Mouse (Mus musculus): ENCODE results near the gene Irak3. TPM values are rescaled to one million over a fixed set of nuclear protein-coding genes. Genes with fewer than 3 reads are reported as not detected.
"Not testable (repeated sequence)": the region's sequence is repeated elsewhere in the genome, so short reads cannot be mapped to it uniquely, and the experiment has no call there.

Gene Irak3
- polyA plus RNA-seq, 1 experiment = 0.62 TPM

DNA sequence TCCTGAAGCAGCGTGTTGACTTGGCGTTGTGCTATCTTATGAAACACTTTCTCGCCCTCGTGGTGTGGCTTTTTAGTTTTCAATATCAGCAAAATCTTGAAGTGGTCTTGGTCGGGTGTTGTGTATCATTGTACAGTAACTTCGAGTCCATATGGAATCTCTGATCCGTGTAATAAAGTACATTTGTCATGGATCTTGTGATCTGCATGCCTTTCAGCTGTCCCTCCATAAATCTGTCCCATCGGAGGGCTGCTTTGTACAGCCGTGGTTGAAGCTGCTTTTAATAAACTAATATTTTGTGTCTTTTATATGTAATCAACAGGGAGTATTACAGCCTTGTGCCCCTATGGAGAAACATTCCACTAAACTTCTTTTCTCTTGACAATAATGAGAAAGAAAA lies 34.9 kb upstream of the Irak3 start:
- Histone ChIP-seq H3K4me1 (ENCODE audit: control insufficient read depth, insufficient read depth, low read length) (no peaks in the 10 kb centered on the region), H3K27me3 (ENCODE audit: control insufficient read depth, insufficient read depth, low read length) (no peaks in the 10 kb centered on the region), H3K27ac (ENCODE audit: insufficient read depth, low read length) (no peak overlapping the region), H3K4me3 (replicated peaks; ENCODE audit: insufficient read depth, low read depth, low read length) (no peak overlapping the region)
- TF ChIP-seq POLR2A (IDR thresholded peaks at IDR 0.05; ENCODE audit: borderline replicate concordance, insufficient read depth, low read length) = no peak
- TF ChIP-seq CTCF (IDR thresholded peaks at IDR 0.05; ENCODE audit: borderline replicate concordance, insufficient read depth, low read depth, low read length) = no peak
- no peak for DNase-seq
- WGBS = 66% methylated on average over 9 of the region's 9 CpGs

- no peak overlapping the region for H3K4me3 ChIP-seq (replicated peaks; ENCODE audit: insufficient read depth, low read depth, low read length)
- WGBS = 35% methylated on average over 18 of the region's 18 CpGs
- TF ChIP-seq CTCF (IDR thresholded peaks at IDR 0.05; ENCODE audit: borderline replicate concordance, insufficient read depth, low read depth, low read length) (peak; percentile 56; the same call in 1 of the 2 replicates), POLR2A (IDR thresholded peaks at IDR 0.05; ENCODE audit: borderline replicate concordance, insufficient read depth, low read length) (no peak)
- H3K27ac ChIP-seq (ENCODE audit: insufficient read depth, low read length) = no peak overlapping the region
- H3K27me3 ChIP-seq (ENCODE audit: control insufficient read depth, insufficient read depth, low read length) = no peaks in the 10 kb centered on the region
- peak; percentile 21 to 25 for DNase-seq
- no peaks in the 10 kb centered on the region for H3K4me1 ChIP-seq (ENCODE audit: control insufficient read depth, insufficient read depth, low read length)
Measured at GRCm38 (mm10) chr10:120233655-120234367, 31.9 kb upstream of the Irak3 start.

- TF ChIP-seq CTCF (IDR thresholded peaks at IDR 0.05; ENCODE audit: borderline replicate concordance, insufficient read depth, low read depth, low read length) (peak; percentile 63; the same call in 1 of the 2 replicates), POLR2A (IDR thresholded peaks at IDR 0.05; ENCODE audit: borderline replicate concordance, insufficient read depth, low read length) (no peak)
- no peak overlapping the region for H3K4me3 ChIP-seq (replicated peaks; ENCODE audit: insufficient read depth, low read depth, low read length)
- DNase-seq = peak in 1 of 2 experiments; percentile 46
- H3K27me3 ChIP-seq (ENCODE audit: control insufficient read depth, insufficient read depth, low read length) = no peaks in the 10 kb centered on the region
- WGBS = 40% methylated on average over 5 of the region's 5 CpGs
- H3K27ac ChIP-seq (ENCODE audit: insufficient read depth, low read length) = no peak overlapping the region
- H3K4me1 ChIP-seq (ENCODE audit: control insufficient read depth, insufficient read depth, low read length) = no peaks in the 10 kb centered on the region
Measured at GRCm38 (mm10) chr10:120231718-120232117, 29.8 kb upstream of the Irak3 start.

- H3K27me3 ChIP-seq (ENCODE audit: control insufficient read depth, insufficient read depth, low read length) = no peaks in the 10 kb centered on the region
- WGBS = under 1% methylated on average over 57 of the region's 57 CpGs
- H3K27ac ChIP-seq (ENCODE audit: insufficient read depth, low read length) = no peak within 1 kb of the TSS
- peak within 1 kb of the TSS; percentile 82 for H3K4me3 ChIP-seq (replicated peaks; ENCODE audit: insufficient read depth, low read depth, low read length)
- TF ChIP-seq POLR2A (IDR thresholded peaks at IDR 0.05; ENCODE audit: borderline replicate concordance, insufficient read depth, low read length) (peak; percentile 87), CTCF (IDR thresholded peaks at IDR 0.05; ENCODE audit: borderline replicate concordance, insufficient read depth, low read depth, low read length) (no peak)
- DNase-seq = peak; percentile 82 to 83
- H3K4me1 ChIP-seq (ENCODE audit: control insufficient read depth, insufficient read depth, low read length) = no peaks in the 10 kb centered on the region
Measured at GRCm38 (mm10) chr10:120226871-120227661, 25.1 kb upstream of the Irak3 start, which contains the start of gene Llph. Gene Llph, plus strand, starts transcription at chr10:120227070.

GRCm38 (mm10) chr10:120220776-120221175 lies 18.8 kb upstream of the Irak3 start:
- WGBS = 87% methylated on average over 7 of the region's 7 CpGs
- TF ChIP-seq CTCF (IDR thresholded peaks at IDR 0.05; ENCODE audit: borderline replicate concordance, insufficient read depth, low read depth, low read length) = no peak
- TF ChIP-seq POLR2A (IDR thresholded peaks at IDR 0.05; ENCODE audit: borderline replicate concordance, insufficient read depth, low read length) = no peak
- Histone ChIP-seq H3K4me1 (ENCODE audit: control insufficient read depth, insufficient read depth, low read length) (no peaks in the 10 kb centered on the region), H3K27me3 (ENCODE audit: control insufficient read depth, insufficient read depth, low read length) (no peaks in the 10 kb centered on the region), H3K27ac (ENCODE audit: insufficient read depth, low read length) (no peak overlapping the region), H3K4me3 (replicated peaks; ENCODE audit: insufficient read depth, low read depth, low read length) (no peak overlapping the region)
- no peak for DNase-seq

DNA sequence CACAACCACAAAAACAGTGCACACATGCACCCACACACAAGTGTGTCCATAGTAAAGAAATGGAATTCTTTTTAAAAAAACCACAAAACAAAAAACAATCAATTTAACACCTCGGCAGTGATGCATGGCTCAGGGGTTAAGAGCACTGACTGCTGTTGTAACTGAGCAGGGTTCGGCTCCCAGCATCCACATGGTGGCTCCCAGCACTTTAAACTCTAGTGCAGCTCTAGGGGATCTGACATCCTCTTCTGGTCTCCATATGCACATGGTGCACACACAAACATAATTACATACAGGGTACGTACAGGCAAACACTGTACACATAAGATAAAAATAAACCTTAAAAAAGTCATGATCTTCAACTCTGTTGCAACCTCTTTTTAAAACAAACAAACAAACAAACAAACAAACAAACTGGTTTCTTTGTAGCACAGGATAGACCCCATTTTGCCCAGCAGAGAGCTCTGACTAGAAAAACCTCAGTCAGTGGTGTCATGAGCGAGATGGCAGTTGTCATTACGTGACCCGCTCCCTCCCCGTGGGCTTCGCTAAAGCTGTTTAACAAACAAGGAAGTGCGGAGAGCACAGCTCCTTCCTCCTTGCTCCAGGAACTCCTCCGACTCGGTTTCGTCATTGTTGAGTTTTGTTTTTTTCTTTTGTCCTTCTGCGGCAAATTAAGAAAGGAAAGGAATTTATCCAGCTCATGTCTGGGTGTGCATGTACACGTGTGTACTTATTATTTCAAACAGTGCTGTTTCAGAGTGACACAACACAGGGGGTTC lies 17.8 kb upstream of the Irak3 start:
- Histone ChIP-seq H3K27ac (ENCODE audit: insufficient read depth, low read length) (no peak overlapping the region), H3K4me3 (replicated peaks; ENCODE audit: insufficient read depth, low read depth, low read length) (no peak overlapping the region), H3K27me3 (ENCODE audit: control insufficient read depth, insufficient read depth, low read length) (no peaks in the 10 kb centered on the region), H3K4me1 (ENCODE audit: control insufficient read depth, insufficient read depth, low read length) (no peaks in the 10 kb centered on the region)
- no peak for DNase-seq
- 86% methylated on average over 14 of the region's 14 CpGs for WGBS
- TF ChIP-seq POLR2A (IDR thresholded peaks at IDR 0.05; ENCODE audit: borderline replicate concordance, insufficient read depth, low read length) (no peak), CTCF (IDR thresholded peaks at IDR 0.05; ENCODE audit: borderline replicate concordance, insufficient read depth, low read depth, low read length) (no peak)

GRCm38 (mm10) chr10:120218996-120219395 lies 17.1 kb upstream of the Irak3 start:
- TF ChIP-seq POLR2A (IDR thresholded peaks at IDR 0.05; ENCODE audit: borderline replicate concordance, insufficient read depth, low read length) (no peak), CTCF (IDR thresholded peaks at IDR 0.05; ENCODE audit: borderline replicate concordance, insufficient read depth, low read depth, low read length) (no peak)
- Histone ChIP-seq H3K27me3 (ENCODE audit: control insufficient read depth, insufficient read depth, low read length) (no peaks in the 10 kb centered on the region), H3K4me3 (replicated peaks; ENCODE audit: insufficient read depth, low read depth, low read length) (no peak overlapping the region), H3K4me1 (ENCODE audit: control insufficient read depth, insufficient read depth, low read length) (no peaks in the 10 kb centered on the region), H3K27ac (ENCODE audit: insufficient read depth, low read length) (no peak overlapping the region)
- 96% methylated on average over 10 of the region's 10 CpGs for WGBS
- DNase-seq = no peak

DNA sequence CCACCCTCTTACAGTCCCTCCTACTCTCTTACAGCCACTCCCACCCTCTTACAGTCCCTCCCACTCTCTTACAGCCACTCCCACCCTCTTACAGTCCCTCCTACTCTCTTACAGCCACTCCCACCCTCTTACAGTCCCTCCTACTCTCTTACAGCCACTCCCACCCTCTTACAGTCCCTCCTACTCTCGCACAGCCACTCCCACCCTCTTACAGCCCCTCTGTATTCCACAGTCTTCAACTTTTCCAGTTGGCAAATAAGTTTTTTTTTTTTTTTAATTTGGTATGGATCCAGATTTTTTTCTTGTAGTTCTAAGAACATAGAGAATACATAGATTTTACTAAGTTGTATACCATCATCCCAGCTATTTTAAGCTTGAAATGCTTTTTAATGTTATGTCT lies 15.2 kb upstream of the Irak3 start:
- not testable (repeated sequence) for H3K27ac ChIP-seq (ENCODE audit: insufficient read depth, low read length)
- WGBS = 89% methylated on average over 1 of the region's 1 CpGs

More for the DNA sequence above, 15.2 kb upstream of the Irak3 start:
- H3K27me3 ChIP-seq (ENCODE audit: control insufficient read depth, insufficient read depth, low read length); H3K4me3 ChIP-seq (replicated peaks; ENCODE audit: insufficient read depth, low read depth, low read length); DNase-seq; H3K4me1 ChIP-seq (ENCODE audit: control insufficient read depth, insufficient read depth, low read length): not testable (repeated sequence)
